Mouse (Mus musculus) heart, embryonic 11.5 days (tissue): ENCODE measurements around the gene Prss41. TPM values are rescaled to one million over a fixed set of nuclear protein-coding genes. Genes with fewer than 3 reads are reported as not detected.
A peak's percentile ranks its signal among the peaks of the same experiment; 100 is the strongest.

Experiments
- ATAC-seq: fragments of 200-750 bp; cut with Nextera tagmentation; replicated peaks from 2 replicates; pipeline ENCODE4 v1.8.0; 2017; ENCODE audit warnings: moderate library complexity; ENCODE audit not compliant: insufficient number of reproducible peaks, low FRiP score, low TSS enrichment
- H3K27ac ChIP-seq: fragments of 300-500 bp; sonication (generic); 2 replicates; pipeline ENCODE4 v1.5.1; 2014; ENCODE audit warnings: mild to moderate bottlenecking, low read depth, low read length
- H3K27me3 ChIP-seq: fragments of 300-500 bp; sonication (generic); 2 replicates; pipeline ENCODE4 v1.6.1; 2014; ENCODE audit warnings: mild to moderate bottlenecking, low read length, mixed read lengths; ENCODE audit not compliant: control insufficient read depth, insufficient read depth
- H3K36me3 ChIP-seq: fragments of 300-500 bp; sonication (generic); 2 replicates; pipeline ENCODE4 v1.6.1; 2014; ENCODE audit warnings: mild to moderate bottlenecking, low read length, moderate library complexity, mixed read lengths; ENCODE audit not compliant: control insufficient read depth, insufficient read depth
- H3K4me1 ChIP-seq: fragments of 300-500 bp; sonication (generic); 2 replicates; pipeline ENCODE4 v1.6.1; 2014; ENCODE audit warnings: low read length; ENCODE audit not compliant: control insufficient read depth, insufficient read depth
- H3K4me2 ChIP-seq: fragments of 300-500 bp; sonication (generic); 2 replicates; pipeline ENCODE4 v1.6.1; 2014; ENCODE audit warnings: mild to moderate bottlenecking, moderate library complexity
- H3K4me3 ChIP-seq: fragments of 300-500 bp; sonication (generic); 2 replicates; pipeline ENCODE4 v1.5.1; 2014; ENCODE audit warnings: low read depth, low read length
- H3K9ac ChIP-seq: fragments of 300-500 bp; sonication (generic); 2 replicates; pipeline ENCODE4 v1.6.1; 2014; ENCODE audit warnings: mild to moderate bottlenecking, low read depth, low read length, moderate library complexity
- H3K9me3 ChIP-seq: fragments of 300-500 bp; sonication (generic); replicated peaks from 2 replicates; pipeline ENCODE4 v1.6.1; 2016; ENCODE audit warnings: low read length; ENCODE audit not compliant: control insufficient read depth
- WGBS: fragments of 180-500 bp; shearing (Covaris S2); extraction: QIAGEN DNeasy Blood & Tissue Kit; methylation state at CpG from one replicate; pipeline ENCODE4 v1.1.7; 2014; ENCODE audit not compliant: insufficient replicate concordance; 5-methylcytosine and 5-hydroxymethylcytosine counted together
- polyA plus RNA-seq: library from polyadenylated mRNA; unstranded; fragments of >200 nt; fragmentation: Nextera tagmentation; extraction: Ambion mirVana; gene quantifications from 2 replicates; pipeline ENCODE4 v1.2.1, GENCODE M21; 2014

Prss41 gene
- polyA plus RNA-seq, 1 experiment from 2014 or later, result 0.19 TPM

DNA sequence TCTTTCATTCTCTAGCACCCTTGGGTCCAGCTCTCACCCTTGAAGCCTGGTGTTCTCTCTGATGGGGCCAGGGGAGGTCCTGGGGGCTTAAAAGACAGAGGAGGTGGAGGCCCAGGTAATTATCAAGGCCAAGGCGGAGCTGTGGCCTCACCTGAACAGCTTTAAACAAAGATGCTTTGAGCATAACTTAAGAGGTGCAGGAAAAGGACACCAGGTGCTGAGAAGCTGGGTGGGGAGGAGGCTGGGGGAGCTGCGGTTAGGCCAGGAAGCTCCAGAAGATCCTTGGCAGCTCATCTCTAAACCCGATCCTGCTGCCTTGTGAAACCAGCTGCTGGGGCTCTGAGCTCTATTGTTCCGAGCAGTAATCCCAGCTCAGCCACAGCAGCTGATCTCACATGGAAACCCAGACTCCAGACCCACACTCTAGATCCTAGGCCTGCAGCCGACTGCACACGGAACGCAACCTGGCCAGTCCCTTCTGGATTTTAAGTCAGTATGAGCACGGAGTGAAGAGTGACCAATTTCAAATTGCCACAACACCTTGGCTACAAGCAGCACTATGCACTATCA lies 7.9 kb downstream of the Prss41 start, which contains the start of gene Prss33:
TSS of gene Prss33 (minus strand) at position 51 of the 570 bp plus-strand sequence.
- 71% methylated on average over 8 of the region's 8 CpGs for WGBS
- Histone ChIP-seq H3K27ac (no peak within 1 kb of the TSS), H3K4me3 (no peak within 1 kb of the TSS), H3K36me3 (no peaks in the 10 kb centered on the region), H3K9ac (no peak within 1 kb of the TSS), H3K4me2 (no peak within 1 kb of the TSS), H3K9me3 (no peaks in the 10 kb centered on the region), H3K4me1 (no peaks in the 10 kb centered on the region), H3K27me3 (peaks cover 20% of the 10 kb centered on the region)
- ATAC-seq, result no peak

DNA sequence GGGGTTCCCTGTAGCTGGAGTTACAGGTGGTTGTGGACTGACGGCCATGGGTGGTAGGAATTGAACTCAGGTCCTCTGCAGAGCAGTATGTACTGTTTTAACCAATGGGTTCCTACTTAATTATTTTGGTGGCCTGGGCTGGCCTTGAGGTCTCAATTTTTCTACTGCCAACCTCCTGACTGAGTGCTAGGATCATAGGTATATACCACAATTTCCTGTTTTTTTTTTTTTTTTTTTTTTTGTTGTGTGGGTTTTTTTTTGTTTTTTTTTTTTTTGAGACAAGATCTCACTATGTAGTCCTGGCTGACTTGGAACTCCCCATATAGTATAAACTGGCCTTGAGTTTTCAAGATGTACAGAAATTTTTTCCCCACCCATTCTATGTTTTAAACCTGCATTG lies 12.8 kb downstream of the Prss41 start:
- H3K36me3 ChIP-seq, result peaks cover under 1% of the 10 kb centered on the region
- H3K27me3 ChIP-seq, result peaks cover 20% of the 10 kb centered on the region
- peaks cover 6% of the 10 kb centered on the region for H3K4me1 ChIP-seq
- no peak overlapping the region for H3K9ac ChIP-seq
- no peak overlapping the region for H3K4me2 ChIP-seq
- 0 out of 2 replicates have a peak, but pooled peaks cover 2% of the 10 kb centered on the region for H3K9me3 ChIP-seq
- WGBS, result 100% methylated on average over 1 of the region's 1 CpGs
- ATAC-seq, result no peak
- H3K27ac ChIP-seq, result no peak overlapping the region
- H3K4me3 ChIP-seq, result no peak overlapping the region

DNA sequence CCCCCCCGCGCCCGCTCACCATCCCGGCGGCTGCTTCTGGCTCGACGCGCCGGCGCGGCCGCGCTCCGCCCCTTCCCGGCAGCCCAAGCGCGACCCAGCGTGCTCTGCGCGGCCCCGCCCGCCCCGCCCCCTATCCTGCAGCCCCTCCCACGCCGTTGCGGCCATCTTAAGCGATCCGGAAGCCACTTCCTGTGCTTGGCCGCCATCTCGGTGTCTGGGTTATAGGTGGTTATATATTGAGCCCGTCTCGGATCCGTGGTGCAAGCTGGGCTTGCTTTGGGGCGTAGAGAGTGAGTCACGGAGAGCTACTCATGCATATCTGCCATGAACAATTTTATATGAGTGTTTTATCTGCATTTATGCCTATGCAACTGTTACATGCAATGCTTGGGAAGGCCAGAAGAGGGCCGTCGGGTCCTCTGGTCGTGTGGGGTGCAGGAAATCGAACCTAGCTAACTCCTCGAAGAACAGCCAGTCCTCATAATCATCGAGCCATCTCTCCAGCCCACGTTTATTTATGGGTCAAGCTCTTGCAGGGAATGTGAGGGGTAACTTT lies 14.8 kb downstream of the Prss41 start, which contains the start of gene Elob:
TSS of gene Elob (minus strand) at position 73 of the 556 bp plus-strand sequence.
- WGBS, result 2% methylated on average over 24 of the region's 42 CpGs
- H3K36me3 ChIP-seq, result peaks cover 17% of the 10 kb centered on the region
- peak within 1 kb of the TSS; percentile 78 for H3K27ac ChIP-seq
- 0 out of 2 replicates have a peak, but pooled peaks cover 2% of the 10 kb centered on the region for H3K9me3 ChIP-seq
- H3K4me2 ChIP-seq, result peak within 1 kb of the TSS; percentile 84
- peaks cover 6% of the 10 kb centered on the region for H3K4me1 ChIP-seq
- H3K4me3 ChIP-seq, result peak within 1 kb of the TSS; percentile 51
- peak within 1 kb of the TSS; percentile 71 for H3K9ac ChIP-seq
- ATAC-seq, result peak; percentile 91
- peaks cover 13% of the 10 kb centered on the region for H3K27me3 ChIP-seq

DNA sequence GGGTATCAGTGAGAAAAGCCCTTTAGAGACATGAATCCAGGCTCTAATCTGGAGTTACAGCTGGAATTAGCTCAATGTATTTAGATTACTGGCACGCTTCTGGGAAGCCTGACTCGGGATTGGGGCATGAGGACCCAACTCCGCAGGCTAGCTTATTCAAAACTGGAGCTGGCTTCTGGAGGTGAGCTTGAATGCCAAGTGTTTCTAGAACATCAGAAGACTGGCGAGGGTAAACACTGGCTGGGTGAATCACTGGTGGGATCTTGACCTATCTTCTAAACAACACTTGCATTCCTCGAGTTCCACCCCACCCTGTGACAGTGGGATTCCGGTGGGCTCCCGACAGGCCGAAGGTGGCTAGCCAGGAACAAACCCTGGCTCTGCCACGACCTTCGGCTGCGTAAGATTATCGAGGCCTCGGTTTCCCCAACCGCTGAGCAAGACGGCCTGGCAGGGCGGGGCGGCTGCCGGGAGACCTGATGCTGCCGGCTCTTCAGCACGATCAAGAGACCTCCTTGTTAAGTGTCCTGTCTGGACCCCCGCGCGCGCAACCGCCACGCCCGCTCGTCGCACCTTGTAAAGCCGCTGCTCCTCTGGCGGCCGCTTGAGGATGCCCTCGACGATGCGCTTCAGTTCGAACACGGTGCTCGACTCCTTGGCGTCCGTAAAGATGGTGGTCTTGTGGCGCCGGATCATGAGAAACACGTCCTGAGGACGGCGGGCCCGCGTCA lies 15.5 kb downstream of the Prss41 start:
- Histone ChIP-seq H3K27ac (peak overlapping the region; percentile 78), H3K4me1 (peaks cover 6% of the 10 kb centered on the region), H3K4me2 (peak overlapping the region; percentile 84), H3K9ac (peak overlapping the region; percentile 71), H3K9me3 (0 out of 2 replicates have a peak, but pooled peaks cover 2% of the 10 kb centered on the region), H3K36me3 (peaks cover 20% of the 10 kb centered on the region), H3K4me3 (peak overlapping the region; percentile 51), H3K27me3 (peaks cover 6% of the 10 kb centered on the region)
- WGBS, result under 1% methylated on average over 42 of the region's 47 CpGs
- peak; percentile 71 for ATAC-seq

DNA sequence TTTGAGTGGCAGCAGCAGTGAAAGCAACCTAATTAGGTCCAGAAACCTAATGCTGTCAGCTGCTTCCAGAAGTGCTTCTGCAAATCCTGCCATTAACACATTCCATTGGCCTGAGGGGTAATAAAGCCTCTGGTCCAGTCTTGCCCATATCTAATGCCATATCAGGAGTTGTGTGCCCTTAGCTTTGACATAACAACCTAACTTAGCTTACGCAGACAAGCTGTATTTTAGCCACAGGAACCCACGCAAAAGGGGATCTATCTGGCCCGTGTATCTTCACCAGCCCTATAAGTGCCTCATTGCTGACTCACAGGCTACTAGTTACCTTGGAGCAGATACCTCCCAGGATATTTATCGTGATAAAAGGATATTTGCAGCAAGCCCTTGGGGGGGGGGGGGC lies 18.4 kb downstream of the Prss41 start:
- peaks cover 10% of the 10 kb centered on the region for H3K4me1 ChIP-seq
- H3K9ac ChIP-seq, result no peak overlapping the region
- peaks cover 44% of the 10 kb centered on the region for H3K36me3 ChIP-seq
- 0 out of 2 replicates have a peak, but pooled peaks cover 2% of the 10 kb centered on the region for H3K9me3 ChIP-seq
- WGBS, result 84% methylated on average over 4 of the region's 4 CpGs
- H3K27ac ChIP-seq, result no peak overlapping the region
- no peak for ATAC-seq
- no peak overlapping the region for H3K4me2 ChIP-seq
- H3K4me3 ChIP-seq, result no peak overlapping the region
- no peaks in the 10 kb centered on the region for H3K27me3 ChIP-seq

DNA sequence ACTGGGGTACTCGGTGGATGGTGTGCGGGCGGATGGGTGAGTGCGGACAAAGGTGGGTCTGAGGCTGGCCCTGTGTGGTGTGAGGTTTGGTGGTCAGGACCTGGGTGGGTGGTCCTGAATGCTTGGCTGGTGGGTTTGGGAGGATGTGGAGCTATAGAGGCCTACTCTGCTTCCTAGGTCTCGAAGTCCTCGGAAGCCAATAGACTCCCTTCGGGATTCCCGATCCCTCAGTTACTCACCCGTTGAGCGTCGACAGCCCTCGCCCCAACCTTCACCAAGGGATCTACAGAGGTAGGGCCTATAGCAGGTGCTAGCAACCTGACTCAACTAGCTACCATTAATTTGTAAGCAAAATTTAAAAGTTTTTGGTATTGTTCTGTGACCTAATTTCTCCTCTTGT lies 20.4 kb downstream of the Prss41 start:
- no peak overlapping the region for H3K27ac ChIP-seq
- peak; percentile 11; the same call in 1 of the 2 replicates for ATAC-seq
- 90% methylated on average over 12 of the region's 12 CpGs for WGBS

DNA sequence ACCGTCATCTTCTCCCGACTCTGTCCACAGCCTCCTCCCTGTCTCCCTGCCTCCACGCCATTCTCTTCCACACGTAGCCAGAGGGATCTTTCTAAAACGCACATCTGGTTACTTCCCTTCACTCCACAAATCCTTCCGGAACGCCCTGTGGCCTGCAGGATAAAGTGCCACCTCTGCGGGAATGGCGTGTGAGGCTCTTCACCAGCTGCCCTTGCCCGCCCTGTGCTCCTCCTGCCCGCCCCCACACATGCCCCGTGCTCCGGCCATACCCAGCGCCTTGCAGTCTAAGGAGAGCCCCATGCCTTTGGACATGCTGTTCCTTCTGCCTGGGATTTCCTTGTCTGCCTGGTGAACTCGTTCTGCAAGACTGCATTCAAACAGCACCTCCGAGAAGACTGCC lies 21.0 kb downstream of the Prss41 start:
- Histone ChIP-seq H3K27ac (no peak overlapping the region), H3K4me1 (peaks cover 6% of the 10 kb centered on the region), H3K27me3 (no peaks in the 10 kb centered on the region), H3K4me3 (no peak overlapping the region), H3K9me3 (no peaks in the 10 kb centered on the region), H3K9ac (no peak overlapping the region), H3K4me2 (no peak overlapping the region), H3K36me3 (peaks cover 70% of the 10 kb centered on the region)
- 84% methylated on average over 16 of the region's 16 CpGs for WGBS
- peak; percentile 12; the same call in 1 of the 2 replicates for ATAC-seq

More for the DNA sequence above, 20.4 kb downstream of the Prss41 start:
- H3K4me2 ChIP-seq, result no peak overlapping the region
- H3K4me3 ChIP-seq, result no peak overlapping the region
- peaks cover 7% of the 10 kb centered on the region for H3K4me1 ChIP-seq
- no peaks in the 10 kb centered on the region for H3K9me3 ChIP-seq
- H3K27me3 ChIP-seq, result no peaks in the 10 kb centered on the region
- no peak overlapping the region for H3K9ac ChIP-seq
- H3K36me3 ChIP-seq, result peaks cover 64% of the 10 kb centered on the region

DNA sequence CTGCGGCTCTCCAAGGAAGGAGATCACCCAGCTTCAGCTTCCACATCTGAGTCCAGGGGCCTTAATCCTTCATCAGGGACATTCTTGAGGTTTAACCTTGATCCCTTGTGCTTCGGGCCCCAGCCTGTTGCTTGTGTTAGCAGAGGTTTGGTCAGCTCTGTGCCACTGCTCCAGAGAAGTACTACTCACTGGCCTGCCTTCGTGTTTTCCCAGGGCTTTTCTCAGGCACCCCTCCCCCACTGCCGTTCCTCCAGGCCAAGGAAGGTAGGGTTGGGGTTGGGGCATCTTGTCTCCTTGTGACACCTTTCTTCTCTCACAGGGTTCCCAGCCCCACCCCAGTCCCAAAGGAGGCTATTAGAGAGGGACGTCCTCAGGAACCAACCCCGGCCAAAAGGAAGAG lies 21.9 kb downstream of the Prss41 start:
- ATAC-seq, result no peak
- whole genome bisulfite sequencing, result 71% methylated on average over 6 of the region's 6 CpGs
- Histone ChIP-seq H3K4me1 (peaks cover 3% of the 10 kb centered on the region; the same call in 1 of the 2 replicates), H3K9ac (no peak overlapping the region), H3K36me3 (peaks cover 79% of the 10 kb centered on the region), H3K27ac (no peak overlapping the region), H3K9me3 (no peaks in the 10 kb centered on the region), H3K4me2 (no peak overlapping the region), H3K27me3 (no peaks in the 10 kb centered on the region), H3K4me3 (no peak overlapping the region)
